Mouse (Mus musculus) cerebellum, postnatal 14 days (tissue): Measurements from ENCODE around the gene Add1.
"Not testable (repeated sequence)": the region's sequence is repeated elsewhere in the genome, so short reads cannot be mapped to it uniquely, and the experiment has no call there.

Experiments used
- DNase-seq, 2 experiments: peaks; one replicate each; pipeline ENCODE4 v3.0.0; 2021; ENCODE audit warnings: mixed read lengths in 2 of 2

The Add1 gene

DNA sequence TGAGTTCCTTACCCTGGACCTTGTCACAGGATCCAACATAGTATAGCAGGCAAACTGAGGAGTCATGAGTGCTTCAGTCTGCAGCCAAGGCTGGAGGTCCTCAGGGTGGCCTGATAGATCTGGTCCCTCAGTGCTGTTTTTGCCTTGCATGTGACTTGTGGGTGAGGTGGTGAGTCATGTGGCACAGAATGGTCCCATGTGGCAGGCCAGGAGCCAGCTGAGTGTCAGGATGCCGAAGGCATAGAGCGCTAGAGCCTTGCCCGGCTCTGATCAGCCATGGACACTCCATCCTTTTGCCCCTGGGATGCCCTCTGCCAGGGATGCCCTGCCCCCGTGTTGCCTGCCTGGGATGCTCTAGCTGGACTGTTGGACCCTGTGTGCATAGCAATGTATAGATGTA lies 21.6 kb upstream of the Add1 start:
- no peak for DNase-seq

DNA sequence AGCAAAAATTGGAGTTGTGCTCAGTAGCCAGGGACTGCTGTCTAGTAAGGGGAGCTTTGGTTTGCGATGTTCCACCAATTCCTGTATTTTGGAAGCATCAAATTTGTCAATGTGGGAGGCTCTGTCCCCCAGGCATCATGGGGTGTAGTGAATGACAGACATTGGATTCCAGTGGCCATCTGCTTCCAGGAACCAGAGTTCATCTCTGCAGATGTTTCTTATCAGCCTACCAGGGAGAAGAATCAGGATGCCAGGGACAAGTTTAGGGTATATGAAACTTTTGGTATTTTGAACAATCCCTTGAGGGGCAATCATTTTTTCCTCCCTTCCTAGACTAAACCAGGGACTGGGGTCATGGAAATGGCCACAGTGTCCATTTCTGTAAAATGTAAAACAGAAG lies 9.6 kb upstream of the Add1 start:
- no peak for DNase-seq

DNA sequence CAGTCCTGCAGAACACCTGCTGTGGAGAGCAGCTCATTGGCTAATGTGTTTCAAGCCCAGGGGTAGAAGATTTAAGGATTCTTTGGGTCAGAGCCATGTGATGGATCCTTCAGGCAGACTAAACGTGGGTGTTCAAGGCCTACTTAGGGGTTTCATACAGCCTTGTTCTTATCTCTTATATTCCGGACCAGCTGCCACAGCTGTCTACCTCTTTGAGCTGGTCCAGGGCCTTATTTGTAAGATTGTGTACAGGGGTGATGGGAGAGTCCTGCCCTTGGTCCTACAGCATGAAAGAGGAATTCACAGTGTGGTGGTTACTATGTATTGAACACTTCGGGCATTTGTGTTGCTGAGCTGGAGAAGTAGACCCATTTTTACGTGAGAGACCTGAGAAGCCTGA lies 9.2 kb upstream of the Add1 start:
- DNase-seq = no peak

DNA sequence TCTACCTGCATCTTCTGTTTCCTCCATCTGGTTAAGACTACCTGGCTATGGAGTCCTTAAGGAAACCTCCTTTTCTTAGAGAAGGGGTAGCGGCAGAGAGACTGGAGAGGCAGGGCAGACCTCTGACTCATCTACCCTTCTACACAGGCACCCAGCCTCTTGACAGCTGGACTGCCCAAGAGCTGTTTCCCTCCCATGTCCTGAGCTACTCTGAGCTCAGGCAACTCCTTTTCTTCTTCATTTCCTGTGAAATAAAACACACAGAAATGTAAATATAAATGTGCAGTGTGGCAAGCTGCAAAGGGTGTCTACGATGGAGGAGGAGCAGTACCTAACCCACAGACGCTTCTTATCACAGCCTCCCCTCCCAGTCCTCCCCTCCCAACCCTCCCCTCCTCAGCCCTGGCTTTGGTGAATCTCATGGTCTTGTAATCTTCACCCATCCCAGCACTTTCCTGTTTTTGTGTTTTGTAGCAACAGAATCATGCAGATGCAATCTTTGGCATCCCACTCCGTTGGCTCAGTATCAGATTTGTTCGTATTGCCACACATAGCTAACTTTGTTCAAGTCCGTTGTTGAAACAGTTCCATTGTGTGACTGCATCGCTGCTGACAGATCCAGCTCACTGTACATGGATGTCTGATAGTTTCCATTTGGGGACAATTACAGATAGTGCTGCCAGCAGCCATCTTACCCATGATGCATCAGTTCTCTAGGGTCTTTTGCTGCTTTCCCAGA lies 7.8 kb upstream of the Add1 start:
- no peak for DNase-seq

DNA sequence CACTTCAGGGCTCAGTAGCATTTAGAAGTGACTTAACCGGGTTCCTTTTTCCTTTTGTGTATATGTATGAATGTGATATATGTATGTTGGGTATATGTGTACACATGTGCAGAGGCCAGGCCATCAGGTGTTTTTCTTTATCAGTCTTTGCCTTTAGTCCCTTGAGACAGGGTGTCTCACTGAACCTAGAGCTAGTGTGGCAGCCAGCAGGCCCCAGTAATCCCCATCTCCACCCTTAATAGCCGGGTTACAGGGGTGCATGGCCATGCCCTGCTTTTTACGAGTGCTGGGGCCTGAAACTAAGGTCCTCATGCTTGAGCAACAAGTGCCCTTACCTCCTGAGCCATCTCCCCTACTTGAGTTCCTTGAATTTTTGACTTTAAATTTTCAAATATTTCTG lies 1.9 kb upstream of the Add1 start:
- no peak for DNase-seq

DNA sequence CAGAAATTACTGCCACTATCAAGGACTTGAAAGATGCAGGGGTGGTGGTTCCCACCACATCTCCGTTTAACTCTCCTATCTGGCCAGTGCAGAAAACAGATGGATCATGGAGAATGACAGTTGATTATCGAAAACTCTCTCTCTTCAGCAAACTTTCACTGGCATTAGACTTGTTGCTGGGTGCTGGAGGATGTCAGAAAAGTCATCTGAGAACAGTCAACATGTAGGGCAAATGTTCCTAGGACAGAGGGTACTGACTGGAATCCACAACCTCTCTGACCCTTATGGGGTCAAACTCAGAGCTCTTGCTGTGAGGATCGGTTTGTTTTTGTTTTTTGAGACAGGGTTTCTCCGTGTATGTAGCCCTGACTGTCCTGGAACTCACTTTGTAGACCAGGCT lies 896 bp upstream of the Add1 start:
- not testable (repeated sequence) for DNase-seq

DNA sequence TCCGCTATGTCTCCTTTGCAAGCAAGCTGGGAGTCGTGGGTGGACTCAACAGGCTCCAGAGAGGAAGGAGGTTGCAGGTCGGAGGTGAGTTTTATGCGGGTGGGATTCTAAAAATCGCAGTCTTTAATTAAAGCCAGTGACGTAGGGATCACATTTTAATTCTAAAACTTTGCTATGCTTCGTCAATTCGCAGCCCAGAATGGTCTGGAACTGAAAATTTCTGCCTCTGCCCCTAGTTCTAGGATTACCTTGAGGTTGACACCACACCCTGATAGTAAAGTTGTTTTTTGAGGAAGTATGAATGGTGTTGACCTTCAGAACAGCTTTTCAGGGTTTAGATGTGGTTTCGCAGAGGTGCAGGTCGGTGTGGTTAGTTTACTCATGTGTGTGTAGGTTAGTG lies 1.3 kb downstream of the Add1 start:
- no peak for DNase-seq

DNA sequence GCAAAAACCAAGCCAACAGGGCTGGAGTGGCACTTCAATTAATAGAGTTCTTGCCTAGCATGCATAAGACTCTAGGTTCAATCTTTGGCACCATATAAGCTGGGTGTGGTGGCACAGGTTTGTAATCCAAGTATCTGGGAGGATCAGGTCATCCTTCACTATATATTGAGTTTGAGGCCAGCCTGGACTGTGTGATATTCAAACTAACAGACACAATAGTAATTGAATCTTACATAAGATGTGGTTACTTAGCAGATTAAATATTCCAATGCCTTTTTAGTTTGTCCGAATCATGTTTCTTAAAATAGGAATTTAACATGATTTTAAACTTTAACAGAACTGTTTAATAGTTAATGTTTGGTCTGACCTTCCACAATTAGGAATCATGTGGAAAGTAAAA lies 2.8 kb downstream of the Add1 start:
- no peak for DNase-seq

DNA sequence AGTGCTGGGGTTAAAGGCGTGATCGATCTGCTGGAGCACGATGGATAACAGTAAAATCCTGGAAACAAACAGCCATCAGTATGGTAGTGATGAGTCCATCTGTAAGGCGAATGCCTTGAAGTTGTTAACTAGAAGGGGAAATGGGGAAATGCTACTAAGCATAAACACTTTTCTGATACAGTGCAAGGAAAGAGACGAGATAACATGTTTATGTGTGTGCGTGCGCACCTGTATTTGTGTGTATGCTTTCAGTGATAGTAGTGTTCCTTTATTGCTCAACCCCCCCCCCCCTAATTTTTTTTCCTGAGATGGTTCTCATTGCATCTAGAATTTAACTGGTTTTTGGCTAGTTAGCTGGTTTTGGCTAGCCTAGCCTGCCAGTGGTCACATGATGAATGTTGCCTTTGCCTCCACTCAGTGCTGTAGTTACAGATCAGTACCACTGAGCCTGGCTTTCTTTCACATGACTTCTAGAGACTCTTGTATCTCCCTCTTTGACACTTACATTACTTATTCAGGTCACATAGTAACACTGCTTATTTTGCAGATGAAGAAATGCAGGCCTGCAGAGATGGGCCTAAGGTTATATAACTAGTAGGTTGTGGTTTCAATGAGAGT lies 4.7 kb downstream of the Add1 start:
- DNase-seq = no peak

DNA sequence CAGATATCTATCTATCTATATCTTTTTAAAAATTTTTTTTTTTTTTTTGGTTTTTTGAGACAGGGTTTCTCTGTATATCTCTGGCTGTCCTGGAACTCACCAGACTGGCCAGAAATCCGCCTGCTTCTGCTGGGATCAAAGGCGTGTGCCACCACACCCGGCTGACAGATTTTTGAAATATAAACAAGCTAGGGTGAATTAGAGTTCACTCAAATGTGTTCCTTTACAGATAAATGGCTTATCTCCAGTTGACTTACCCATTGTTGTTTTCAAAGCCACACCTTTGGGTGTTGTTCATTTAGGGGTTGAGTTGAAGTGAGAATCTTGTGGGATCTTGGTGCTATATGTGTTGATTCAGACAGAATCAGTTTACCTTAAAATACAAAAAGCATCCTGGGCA lies 5.9 kb downstream of the Add1 start:
- no peak for DNase-seq

DNA sequence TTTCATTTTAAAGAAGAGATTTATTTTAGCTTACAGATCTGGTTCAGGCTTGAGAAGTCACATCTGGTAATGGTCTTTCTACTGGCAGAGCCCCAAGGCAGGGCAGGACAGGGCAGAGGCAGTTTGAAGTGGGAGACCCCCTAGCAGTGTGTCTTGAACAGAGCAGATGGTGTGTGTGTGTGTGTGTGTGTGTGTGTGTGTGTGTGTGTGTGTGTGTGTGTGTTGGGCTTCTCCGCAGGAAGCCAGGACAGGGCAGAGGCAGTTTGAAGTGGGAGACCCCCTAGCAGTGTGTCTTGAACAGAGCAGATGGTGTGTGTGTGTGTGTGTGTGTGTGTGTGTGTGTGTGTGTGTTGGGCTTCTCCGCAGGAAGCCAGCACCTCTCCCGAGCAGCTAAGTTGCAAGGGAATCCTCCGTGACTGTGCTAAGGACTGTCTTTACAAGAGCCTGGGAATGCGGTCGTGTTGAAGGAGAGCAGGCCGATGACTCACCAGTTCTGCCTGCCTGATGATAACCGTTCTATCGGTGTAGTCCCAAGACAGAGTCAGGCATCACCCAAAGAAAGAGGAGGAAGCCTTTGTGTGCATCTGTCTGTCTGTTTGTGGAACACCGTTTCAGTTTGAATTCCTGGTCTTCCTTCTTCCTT lies 8.3 kb downstream of the Add1 start:
- peak; percentile 62 for DNase-seq

DNA sequence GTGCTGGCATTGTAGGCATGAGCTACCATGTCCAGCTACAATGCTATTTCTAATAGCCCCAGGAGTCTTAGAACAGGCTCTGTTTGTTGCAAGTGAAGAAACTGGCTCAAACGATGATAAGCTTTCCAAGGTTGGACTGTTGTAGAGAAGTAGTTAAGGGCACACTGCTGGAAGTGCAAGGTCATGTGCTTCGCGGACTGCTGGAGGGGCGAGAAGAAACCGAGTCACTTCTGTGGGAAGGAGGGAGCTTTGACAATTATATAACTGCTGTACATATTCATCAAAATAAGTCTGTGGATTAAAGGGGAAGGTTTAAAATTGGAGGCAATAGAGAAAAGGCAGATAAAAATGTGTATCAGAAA lies 8.8 kb downstream of the Add1 start:
- DNase-seq = no peak

DNA sequence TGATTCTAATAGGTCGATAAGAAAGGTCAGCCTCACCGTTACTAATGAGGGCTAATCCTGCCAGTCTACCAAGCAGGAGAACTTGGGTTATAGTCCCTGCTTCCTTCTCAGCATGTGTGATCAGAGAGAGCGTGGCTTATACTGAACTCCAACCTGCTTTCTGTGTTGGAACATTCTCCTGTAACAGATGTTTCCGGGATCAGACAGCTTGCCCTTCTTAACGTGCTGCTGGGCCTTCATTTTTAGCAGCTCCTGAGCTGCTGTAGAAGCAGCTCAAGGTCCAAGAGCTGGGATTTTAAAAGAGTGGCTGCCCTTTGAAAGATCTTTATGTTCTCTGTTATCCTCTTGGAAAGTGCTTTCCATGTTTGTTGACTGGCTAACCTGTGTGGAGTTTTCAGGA lies 11.8 kb downstream of the Add1 start:
- no peak for DNase-seq

DNA sequence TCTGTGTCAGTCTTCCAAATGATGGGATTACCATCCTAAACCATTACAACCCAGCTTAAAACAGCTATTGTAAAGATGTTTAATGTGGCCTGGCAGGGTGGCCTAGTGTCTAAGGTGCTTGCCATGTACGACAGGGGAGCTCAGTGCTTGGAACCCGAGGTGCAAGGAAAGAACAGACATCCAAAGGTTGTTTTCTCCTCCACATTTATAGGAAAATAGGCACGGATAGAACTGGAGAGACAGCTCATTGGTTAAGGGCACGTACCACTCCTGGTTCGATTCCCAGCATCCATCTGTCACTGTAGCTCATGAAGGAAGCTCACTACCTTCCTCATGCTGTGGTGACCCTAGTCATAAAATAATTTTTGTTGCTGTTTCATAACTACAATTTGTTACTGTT lies 14.4 kb downstream of the Add1 start:
- no peak for DNase-seq

DNA sequence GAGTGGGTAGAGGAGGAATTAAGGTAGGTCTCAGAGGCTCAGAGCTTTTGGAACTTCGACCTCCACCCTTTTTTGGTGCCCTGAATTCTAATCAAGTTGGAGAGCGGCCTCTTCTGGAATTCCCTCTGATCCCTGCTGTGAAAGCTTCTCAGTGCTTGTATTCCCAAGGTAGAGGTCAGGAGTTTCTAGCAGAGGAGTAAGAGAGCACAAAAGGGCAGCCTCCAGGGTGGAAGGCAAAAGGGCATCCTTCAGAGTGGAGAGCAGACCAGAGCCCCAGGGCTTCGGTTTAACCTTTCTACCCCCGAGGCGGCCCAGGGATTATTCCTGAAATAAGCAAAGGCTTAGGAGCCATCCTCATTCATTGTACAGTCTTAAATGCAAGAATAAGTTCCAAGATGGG lies 16.6 kb downstream of the Add1 start:
- DNase-seq = no peak

DNA sequence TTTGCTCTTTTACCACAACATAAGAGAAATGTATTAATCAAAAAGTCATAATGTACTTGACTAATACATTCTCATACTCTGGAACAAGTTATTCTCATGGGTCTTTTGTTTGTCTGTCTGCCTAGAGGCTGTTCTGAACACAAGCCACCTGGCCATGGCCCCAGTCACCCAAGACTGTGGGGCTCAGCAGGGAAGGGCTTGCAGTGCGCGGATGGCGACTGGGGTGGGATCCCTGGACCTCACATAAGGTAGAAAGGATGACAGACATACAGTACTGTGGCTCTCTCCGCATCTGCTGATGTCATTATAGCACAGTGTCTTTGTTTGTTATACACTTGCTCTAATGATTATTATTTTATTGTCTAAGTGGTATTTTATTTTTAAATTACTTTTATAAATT lies 17.2 kb downstream of the Add1 start:
- no peak for DNase-seq

DNA sequence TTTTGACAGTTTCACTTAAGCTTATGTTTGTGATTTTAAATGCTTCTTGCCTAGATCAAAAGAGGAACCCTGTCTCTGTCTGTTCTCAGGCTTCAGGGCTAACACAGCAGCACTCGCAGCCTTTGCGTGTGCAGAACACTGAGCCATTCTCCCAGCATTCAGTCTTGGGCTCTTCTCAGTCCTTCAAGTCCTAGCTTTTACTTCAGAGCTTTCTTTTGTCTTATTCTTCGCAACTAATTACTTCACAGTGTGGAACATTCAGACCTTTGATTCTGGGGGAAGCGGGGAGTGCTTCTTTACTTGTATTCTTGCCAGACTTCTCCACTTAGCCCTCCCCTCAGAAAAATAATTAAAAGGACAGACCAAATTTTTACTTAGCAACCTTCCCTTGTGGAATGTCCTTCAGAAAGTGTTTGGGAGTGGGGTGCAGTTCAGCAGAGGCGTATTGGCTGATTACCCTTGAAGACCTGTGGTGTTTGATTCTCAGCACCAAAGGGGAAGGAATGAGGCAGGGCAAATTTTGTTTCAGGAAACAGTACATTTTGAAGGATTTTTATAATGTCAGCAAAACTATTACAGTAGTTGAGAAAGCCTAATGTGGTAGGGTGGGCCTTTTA lies 18.0 kb downstream of the Add1 start:
- no peak for DNase-seq

DNA sequence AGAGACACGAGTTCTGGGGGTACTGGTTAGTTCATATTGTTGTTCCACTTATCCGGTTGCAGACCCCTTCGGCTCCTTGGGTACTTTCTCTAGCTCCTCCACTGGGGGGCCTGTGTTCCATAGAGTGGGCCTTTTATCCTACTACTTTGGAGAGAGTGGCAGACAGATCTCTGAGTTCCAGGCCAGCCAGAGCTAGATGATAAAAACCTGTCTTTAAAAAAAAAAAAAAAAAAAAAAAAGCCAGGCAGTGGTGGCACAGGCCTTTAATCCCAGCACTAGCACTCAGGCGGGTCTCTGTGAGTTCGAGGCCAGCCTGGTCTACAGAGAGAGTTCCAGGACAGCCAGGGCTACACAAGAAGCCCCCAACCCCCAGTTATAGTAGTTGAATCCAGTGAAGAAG lies 18.8 kb downstream of the Add1 start:
- DNase-seq = not testable (repeated sequence)

DNA sequence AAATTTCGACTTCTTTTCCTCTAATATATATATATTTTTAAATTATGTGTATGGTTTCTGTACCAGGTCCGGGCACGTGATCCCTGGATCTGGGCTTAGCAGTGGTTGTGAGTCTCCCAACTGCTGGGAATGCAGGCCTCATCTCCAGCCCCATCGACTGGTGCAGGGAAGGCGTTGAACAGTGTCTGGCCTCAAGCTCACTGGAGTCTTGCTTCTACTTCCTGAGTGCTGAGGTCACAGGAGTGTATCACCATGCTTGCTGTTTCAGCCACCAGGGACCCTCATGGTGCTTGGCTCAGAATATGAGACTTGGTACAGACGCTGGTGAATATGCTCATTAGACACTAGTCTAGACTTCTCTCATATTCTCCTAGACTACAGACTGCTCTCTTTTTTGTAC lies 19.2 kb downstream of the Add1 start:
- DNase-seq = no peak

DNA sequence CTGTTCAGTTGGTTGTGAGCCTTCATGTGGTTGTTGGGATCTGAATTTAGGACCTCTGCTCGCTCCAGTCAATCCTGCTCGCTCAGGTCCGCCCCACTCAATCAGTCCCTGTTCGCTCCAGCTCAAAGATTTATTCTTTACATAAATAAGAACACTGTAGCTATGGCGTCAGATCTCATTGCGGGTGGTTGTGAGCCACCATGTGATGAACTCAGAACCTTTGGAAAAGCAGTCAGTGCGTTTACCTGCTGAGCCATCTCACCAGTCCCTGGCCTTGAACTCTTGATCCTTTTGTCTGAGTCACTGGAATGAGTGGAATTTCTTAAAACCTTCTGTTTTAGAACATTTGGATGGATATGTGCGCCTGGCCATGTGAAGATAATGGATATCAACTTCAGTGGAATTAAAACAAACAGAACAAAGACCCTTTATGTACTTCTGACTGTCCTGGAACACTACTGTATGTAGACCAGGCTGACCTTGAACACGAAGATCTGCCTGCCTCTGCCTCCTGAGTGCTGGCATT lies 19.8 kb downstream of the Add1 start:
- DNase-seq = no peak

DNA sequence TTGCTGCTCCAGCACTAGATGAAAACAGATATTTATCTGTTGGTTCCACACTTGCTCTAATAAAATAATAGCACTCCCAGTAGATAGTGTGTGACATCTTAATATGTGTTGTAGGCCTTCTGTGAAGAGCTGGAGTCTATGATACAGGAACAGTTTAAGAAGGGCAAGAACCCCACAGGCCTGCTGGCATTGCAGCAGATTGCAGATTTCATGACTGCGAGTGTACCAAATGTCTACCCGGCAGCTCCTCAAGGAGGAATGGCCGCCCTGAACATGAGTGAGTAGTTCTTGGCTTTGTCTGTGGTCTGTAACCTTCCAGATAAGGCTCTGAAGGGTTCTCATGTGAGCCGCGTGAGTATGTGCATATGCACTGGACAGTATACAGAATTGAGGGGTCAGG lies 31.1 kb downstream of the Add1 start:
- DNase-seq = no peak

DNA sequence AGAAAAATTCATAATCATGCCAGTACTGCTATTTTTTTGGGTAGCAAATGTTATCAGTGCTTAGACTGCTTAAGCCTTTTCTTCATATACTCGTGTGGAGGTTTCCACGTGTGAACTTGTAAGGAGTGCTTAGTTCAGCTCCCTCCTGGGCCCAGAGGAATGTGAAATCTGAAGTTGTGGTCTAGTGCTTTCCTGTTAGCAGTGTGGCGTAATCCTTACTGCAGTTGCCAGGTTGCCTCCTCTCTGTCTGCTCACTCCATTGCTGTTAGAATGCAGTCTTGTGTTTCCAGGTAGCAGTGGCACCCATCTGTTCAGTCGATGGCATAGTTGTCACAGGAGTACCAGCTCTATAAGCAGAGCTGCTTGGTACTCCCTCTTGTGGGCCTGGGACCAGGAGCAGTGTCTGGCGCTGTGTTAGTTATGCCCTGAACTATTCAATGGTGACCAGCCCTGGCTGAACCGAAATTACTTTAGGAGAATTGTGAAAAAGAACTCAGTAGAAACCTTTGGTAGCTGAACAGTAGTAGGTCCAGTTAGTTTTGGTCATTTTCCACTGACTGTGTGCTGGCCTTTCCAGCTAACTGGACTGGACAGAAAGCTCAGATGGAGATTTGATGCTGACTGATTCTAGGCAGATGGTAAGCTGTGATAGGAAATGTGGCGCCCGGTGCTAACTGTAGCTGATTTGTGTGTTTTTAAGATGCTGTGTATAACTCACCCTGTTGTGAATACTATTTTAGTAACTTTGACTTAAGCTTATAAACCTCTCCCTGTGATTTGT lies 33.8 kb downstream of the Add1 start:
- peak; percentile 53 to 54 for DNase-seq

DNA sequence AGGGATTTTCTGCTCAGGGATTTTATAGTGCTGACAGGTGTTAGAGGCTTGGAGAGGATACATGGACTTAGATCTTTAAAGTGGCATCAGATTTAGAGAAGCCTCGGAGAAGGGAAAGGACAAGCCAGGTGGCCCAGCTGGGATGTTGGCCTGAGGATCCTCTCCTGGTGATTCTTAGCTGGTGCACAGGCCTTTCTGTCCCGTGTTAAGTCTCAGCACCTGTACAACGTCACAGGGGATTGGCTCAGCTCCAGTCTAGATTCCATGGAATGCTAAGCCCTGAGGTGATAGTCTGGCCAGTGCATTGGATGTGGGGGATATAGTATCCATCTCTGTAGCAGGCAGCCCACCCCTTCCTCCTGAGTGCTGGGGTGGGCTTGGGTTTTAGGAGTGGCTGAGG lies 34.8 kb downstream of the Add1 start:
- peak; percentile 62 to 65 for DNase-seq
